Mouse (Mus musculus): ENCODE results near the gene Ghr. TPM values are rescaled to one million over a fixed set of nuclear protein-coding genes. Genes with fewer than 3 reads are reported as not detected.

Ghr gene
- polyA plus RNA-seq (2012; rRNA removed): 9.9 and 20.2 TPM in 2 replicates

DNA sequence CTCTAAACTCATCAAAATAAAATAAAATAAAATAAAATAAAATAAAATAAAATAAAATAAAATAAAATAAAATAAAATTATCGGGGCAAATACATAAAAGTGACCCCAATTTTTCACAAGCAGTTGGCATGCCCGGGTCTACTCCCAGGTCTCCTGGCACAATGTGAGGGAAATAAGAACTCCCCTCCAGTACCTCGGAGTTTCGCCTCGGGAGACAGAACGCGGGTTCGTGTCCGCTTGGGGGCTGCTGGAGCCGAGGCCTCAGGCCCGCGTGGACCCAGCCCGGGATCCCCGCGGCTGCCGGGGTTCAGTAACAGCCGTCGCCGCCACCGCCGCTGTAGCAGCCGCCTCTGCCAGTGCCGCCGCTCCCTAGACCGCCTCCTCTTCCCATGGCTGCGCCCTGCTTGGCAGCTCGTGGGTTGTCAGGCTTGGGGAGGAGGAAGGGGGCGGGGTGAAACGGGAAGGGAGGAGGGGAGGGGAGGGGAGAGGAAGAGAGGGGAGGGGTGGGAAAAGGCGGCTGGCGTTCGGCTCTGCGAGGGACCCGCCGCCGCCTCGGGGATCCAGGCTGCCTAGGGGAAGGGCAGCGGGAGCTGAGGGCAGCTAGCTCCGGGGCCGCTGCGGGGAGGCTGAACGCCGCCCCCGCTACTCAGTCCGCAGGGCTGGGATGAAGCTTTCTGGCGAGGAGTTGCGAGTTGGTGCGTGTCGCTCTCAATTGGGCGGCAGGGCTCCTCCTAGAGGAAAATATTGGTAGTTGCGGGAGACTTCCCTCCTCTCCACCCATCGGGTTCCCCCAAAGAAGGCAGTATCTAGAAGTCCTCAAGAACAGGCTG, at the start of gene Ghr:
Gene Ghr (minus strand): TSS at position 686 of the 830 bp plus-strand sequence.

DNA sequence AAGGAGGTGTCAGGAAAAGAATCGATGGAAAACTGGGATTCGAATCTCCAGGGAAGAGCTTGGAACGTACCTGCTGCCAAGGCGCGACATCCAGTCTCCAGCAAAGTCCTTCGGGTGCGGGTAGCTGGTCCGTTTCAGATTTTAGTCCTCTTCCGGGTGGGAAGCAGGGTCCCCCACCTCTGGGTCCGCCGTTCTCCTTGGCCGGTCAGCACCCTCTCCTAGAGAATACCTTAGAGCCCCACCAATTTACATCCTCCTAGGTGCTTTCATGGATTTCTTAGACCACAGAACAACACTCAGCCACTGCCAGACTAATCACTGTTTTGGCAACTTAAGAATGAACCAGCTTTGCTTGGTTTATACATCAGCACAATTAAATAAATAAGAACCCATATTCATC, 279.9 kb downstream of the Ghr start, which contains the start of gene Ccdc152:
Gene Ccdc152 (minus strand): TSS at position 101 of the 400 bp plus-strand sequence.

DNA sequence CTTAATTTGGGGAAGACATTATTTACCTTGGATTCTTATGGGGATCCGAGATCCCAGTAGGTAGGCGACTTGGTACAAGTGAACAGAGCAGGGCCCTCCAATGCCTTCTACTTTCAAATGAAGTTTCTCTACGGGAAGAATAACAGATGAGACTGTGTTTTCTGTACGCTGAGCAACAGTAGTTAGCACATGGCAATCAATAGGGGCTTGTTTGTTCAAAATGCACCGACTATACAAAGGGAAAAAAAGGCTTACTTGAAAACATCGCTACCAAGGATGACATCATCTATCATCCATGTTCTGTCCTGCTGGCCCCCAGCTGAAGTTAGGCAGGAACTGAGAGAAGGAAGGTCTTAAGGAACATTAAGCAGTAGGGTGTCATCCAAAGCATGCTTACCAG, 315.0 kb downstream of the Ghr start, which contains the start of gene Selenop:
Gene Selenop (plus strand): TSS at position 301 of the 400 bp plus-strand sequence.

All from central nervous system, embryonic 11.5 days (tissue).